Mouse (Mus musculus) MEL-GATA-1-ER (cell line): ENCODE measurements around the gene Lin7a.
"Not testable (repeated sequence)": the region's sequence is repeated elsewhere in the genome, so short reads cannot be mapped to it uniquely, and the experiment has no call there.

Experiments
- DNase-seq: peaks from one replicate; pipeline ENCODE4 v3.0.0-alpha.2; 2012; ENCODE audit warnings: low read depth; ENCODE audit errors: extremely low read depth

The Lin7a gene

DNA sequence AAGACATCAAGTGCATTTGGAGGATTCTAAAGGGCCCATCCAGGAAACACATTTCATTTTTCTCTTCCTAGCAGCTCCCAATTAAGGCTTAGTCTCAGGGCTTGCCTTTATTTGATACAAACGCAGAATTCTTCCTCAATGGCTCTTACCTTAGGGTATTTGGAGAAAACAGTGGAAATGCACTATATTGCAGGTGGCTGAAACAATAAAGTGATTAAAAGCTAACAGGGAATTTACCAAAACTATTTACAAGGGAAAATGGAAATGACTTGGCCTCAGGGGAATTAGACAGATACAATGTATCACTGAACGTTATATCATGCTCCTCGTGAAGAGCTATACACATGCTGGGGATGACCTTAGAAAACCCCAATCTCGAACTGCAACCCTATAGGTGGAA is 35.3 kb upstream of the Lin7a start:
- no peak for DNase-seq

DNA sequence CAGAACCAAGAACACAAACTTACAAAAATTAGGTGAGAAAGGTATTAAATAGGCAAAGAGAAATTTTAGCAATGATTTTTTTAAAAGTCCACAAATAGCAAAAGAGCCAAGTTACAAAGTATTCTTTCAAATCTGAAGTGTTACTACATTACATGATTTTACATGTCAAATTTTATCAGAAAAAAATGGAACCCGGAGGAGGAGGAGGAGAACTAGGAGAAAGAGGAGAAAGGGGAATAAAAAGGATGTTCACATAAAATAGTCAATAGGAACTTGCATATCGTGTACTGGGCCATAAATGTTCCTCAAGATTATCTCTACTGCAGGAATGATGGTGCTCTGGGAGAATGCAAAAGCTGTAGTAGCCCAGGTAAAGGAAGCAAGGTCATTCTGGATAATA is 34.4 kb upstream of the Lin7a start:
- no peak for DNase-seq

DNA sequence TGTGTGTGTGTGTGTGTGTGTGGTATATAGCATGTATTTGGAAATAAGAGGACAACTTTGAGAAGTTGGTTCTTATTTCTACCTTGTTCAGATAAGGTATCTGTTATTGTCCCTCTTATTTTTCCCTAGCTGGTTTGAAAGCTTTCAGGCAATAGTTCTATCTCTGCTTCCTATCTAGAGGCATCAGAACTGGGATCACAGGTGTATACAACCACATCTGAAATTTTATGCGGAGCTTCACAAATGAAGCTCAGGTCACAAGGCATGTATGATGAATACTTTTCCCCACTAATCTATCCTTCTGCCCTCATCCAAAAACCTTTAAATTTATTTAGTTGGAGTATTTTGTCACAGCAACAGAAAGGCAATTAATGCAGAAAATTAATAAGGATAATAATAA is 33.8 kb upstream of the Lin7a start:
- no peak for DNase-seq

DNA sequence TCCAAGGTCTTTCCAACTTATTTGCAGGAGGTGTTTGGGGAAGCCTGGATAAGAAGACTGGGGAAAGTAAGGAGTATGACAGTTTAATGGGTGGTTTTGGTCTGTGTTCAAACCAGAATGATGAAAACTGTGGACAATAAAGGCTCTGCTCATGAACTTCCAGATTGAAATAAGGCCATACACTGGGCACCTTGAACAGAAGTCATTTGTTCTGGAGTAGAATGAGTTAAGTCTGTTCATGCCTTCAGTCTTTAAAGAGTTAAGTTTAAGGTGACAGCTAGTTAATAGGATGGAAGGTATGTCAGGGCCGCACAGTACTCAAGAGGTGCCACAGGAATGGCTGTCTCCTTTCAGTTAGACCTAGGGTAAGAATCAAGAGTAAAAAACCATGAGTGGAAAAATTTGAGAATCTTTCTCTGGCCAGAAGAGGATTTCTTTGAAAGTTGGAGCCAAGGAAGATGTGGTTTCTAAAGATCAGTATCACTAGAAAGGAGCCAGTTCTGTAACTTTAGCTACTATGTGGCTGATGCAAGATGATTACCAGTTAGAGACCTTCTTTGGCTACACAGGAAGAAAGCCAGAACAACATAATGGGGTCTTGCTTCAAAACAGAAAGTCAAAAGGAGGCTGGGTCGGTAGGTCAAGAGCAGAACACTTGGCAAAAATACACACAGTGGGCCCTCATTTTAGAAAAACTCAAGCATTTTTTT is 33.2 kb upstream of the Lin7a start:
- DNase-seq: no peak

DNA sequence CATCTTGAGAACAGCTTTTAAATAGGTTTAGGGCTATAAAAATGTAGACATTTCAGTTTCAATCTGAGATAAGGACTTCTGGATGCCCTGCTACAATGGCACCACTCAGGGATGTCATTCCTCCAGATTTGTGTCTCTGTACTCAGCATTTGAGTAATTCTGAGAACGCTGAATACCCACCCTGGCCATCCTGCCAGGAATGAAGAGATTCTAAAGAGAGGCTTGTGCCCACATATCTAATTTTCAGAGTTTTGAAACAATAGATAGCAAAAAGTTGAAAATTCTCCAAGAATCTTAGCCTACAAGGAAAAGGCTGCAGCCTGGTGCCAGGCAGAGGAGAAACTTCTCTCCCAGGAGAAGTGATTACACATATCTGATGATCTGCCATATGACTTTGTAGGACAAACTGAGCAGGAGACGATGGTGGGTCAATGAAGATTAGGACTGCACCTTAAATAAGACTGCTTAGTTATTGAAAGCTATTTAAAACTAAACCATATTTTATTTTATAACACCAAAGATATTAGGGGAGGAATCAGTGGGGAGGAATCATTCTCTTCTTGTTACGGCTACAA is 32.5 kb upstream of the Lin7a start:
- no peak for DNase-seq

DNA sequence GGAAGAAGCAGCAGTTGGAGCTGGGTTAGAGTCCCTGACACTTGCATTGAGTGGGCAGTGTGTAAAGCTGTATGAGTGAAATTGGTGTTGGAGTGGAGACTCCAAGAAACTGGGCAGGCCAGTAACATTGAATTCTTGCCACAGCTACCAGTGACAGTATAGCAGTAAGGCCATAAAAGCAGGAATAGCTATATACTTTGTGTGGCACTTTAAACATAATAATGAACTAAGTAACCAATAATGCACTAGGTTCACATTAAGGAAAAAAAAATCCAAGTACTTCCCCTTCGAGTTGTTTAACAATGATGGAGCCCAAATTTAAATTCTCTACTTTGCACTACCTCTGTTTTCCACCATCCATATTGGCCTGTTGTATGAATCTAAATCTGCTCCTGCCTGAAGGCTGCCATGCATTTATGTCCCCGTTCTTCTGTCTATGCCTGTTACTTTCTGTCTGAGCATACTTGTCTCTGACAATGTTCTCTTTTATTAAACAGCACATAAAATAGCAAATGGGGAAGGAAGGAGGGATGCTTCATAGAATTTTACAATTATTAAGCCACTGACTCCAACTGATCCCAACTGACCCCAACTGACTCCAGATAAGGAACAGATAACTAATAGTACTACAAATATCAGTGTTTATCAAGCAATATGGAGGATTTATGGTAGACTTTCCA is 31.7 kb upstream of the Lin7a start:
- DNase-seq: no peak

DNA sequence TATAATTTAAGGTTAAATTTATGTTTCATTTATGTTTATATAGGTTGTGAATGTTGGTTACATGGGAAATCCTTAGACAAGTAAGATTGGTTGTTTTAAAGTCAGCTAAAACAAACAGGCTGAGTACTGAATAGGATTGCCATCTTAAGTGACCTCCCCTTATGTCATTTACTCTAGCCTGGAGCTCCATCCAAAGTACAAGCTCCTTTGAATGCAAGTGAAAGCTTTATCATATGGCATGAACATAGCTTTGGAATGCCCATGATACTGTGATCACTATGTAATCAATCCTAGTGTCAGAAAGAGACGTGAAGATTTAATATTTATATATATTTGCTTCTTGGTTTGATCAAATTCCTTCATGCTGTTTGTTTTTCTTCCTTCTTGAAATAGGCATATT is 31.0 kb upstream of the Lin7a start:
- DNase-seq: no peak

DNA sequence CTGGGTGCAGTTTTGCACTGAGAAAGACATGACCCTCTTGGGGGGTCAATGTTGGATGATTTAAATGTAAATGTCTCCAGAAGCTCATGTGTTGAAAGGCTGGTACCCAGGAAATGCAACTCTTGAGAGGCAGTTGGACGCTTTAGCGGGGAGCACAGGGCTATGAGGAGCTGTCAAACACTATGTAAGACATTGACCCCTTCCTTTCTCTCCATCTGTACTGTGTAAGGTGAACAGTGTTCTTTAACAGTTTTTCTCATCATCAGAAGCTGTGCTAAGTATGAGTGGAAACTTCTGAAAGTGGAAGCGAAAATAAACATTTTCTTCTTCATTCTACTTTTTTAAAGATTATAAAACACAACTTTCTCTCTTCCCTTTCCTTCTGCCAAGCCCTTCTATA is 30.5 kb upstream of the Lin7a start:
- no peak for DNase-seq

DNA sequence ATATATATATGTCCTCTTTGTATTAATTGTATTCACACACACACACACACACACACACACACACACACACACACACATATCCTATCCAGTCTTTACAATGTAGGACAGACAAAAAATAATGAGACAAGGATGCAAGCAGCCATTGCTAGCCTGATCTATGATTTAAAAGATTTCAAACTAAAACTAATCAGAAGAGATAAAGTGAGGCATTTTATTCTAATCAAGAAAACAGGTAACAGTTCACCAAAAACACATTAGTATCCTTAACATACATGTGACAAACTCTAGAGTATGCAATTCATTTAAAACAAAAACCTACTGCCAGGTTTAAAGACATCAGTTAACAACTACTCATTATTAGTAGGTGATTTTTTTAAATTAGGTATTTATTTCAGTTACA is 30.1 kb upstream of the Lin7a start:
- DNase-seq: no peak

DNA sequence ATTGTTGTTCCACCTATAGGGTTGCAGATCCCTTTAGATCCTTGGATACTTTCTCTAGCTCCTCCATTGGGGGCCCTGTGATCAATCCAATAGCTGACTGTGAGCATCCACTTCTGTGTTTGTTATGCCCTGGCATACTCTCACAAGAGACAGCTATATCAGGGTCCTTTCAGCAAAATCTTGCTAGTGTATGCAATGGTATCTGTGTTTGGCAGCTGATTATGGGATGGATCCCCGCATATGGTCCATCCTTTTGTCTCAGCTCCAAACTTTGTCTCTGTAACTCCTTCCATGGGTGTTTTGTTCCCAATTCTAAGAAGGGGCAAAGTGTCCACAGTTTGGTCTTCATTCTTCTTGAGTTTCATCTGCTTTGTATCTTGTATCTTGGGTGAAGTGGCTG is 29.5 kb upstream of the Lin7a start:
- DNase-seq: not testable (repeated sequence)

DNA sequence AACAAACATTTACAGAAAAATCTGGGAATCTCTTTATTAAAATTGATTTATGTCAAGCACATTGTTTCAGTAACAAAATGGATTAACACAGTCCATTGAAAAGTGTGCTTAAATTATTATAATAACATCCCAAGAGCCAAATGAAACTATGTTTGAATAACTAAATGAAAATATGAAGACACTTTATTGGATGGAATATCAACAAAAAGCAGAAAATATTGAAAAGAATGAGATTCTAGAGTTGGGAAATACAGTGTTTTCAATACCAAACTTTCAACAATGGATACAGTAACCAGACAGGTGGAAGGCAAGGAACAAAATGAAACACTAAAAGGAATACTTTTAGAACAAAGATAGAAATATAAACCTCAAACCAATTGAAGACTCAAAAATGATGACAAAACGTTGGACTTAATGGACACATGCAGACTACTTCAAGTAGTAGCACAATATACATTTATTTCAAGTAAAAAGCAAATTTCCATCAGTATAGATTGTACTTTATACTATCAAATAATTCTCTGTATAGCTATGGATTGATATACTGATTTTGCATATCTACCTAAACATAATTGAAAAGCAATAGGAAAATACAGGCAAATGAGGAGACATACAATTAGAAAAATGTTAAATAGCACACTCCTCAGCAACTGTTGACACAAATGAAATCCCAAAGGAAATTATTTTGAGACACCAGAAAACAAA is 28.6 kb upstream of the Lin7a start:
- DNase-seq: no peak

DNA sequence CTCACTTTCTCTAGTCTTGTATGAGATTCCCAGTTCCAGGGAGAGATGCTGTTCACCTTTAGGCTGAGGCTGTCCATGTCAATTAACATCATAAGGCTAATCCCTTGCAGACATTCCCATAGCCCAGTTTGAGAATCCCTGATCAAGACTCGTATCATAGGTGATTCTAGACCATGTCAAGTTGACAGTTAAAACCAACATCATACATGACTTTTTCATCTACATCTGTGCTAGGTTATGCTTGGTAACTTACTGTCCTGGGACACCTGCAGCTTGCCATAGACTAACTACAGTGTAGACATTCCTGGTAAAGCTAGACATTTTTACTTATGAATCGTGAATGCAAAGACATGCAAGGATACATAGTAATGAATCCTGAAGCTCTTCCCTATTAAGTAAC is 27.3 kb upstream of the Lin7a start:
- DNase-seq: no peak

DNA sequence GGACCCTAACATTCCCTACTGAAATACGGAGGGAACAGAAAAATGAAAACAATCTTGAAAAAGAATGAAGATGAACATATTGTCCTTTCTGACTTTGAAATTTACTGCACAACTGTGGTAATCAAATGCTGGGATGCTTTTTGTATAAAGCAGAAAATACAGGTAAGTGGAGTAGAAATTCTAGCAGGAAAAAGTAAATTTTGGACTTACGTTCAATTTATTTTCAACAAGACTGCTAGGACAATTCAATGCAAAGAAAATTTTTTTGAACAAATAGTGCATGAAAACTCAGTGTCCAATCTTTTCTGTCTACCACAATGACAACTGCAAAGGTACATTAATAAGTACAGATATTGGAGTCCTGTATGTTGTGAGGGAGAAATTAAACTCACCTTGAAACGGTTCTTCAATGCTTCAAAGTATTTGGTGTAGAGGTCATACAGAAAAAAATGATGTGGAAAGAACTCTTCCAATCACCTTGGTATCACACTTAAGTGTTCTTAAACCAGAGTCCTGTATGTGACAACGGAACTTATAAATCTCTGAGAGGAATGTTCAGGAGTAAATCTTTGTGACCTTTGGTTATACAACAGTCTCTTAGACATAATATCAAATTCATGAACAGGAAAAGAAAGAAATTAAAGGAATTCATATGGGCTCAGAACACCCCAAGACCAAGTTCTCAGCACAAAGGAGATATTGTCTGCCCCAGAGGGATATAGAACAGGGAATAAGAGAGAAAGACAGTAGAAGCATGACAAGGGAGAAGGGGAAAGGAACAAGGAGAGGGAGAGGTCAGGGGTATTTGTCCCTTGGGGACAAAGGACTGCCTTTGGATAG is 26.6 kb upstream of the Lin7a start:
- no peak for DNase-seq

DNA sequence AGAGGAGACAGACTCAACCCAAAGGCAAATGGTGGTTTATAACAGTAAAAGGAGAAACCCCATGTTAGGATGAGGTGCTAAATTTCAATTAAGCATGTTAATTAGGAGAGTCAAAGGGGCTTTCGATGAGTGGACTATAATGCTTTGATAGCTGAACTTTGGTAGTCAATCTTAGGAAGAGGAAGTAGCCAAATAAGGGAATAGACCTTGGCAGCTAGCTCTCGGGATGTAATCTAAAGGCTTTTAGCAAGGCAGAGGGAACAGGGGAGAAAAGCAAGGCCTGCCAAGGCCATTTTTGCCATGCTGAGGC is 26.0 kb upstream of the Lin7a start:
- no peak for DNase-seq

DNA sequence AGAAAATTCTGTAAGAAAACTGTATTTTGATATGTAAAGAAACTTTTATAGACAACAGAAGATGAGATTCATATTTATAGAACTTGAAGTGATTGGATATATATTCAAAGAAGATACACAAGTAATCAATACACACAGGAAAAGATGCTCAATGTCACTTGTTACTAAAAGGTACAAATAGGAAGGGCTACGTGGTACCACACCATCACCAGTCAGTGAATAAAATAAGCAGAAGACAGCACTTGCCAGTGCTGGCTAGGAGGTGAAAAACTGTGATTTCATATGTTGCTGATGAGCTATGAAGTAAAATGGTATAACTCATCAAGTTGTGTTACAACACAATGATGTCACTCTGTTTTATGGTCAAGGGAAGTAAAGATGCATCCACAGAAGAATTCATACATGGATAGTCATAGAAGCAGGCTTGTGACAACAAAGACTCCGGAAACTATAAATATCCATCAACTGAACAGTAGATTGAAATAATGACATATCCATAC is 25.5 kb upstream of the Lin7a start:
- no peak for DNase-seq

DNA sequence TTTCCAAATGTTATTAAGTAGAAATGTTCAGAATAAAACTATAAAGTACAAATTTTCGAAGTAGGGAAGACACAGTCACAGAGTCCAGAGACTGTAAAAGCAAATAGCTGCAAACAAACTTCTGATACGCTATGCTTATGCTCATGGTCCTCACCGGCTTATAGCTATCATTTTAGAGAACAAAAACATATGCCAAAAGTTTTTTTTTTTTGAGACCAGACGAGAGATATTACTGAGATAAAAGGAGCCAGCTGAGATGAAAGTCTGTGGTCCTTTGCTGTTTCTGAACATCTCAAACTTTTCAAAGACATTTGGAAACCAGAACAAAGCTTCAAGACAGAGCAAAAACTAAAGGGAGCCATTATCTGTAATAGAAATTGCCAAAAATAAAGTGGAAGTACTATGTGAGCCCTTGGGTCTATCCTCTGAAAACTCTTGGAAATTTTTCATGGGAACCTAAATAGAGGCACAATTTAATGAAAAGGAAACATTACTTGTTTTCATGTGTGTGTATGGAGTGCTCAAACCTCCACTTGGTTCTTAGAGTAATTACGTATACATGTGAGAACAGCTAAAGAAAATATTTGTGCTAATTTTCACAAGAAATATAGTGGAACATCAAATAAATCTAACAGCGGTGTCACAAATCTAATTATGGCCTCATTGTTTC is 24.4 kb upstream of the Lin7a start:
- DNase-seq: no peak

DNA sequence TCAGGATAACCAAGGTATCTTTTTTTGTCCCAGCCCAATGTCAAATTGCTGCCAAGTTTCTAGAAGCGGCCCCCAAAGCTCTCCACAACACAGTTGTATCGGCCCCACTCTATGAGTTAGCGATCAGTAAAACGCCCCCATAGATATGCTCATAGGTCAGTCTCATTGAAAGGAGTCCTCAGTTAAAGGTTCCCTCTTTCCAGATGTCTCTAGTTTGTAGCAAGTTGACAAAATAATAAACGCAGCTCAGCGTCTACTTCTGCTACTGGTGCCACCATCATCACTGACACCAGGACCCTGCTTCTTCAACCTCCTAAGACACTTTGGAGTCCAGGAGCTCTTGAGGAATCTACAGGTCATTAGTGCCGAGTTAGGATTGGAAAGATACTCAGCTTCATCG is 23.0 kb upstream of the Lin7a start:
- DNase-seq: no peak

DNA sequence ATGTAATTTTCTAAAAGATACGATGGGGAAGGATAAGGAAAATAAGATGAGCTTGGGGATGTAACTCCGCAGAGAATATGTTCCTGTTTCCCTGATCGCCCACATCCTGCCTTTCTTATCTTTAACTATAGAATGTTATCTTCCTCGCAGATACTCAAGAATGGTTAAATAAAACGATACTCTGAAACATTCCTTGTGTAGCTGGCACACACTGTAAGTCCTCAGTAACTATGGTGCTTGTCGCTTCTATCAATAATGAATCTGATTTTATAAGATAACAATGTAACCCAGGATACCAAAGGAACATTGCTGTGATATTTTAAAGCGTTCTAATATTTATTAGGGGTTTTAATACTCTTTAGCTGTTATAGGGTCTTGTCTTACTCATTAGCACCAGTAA is 22.4 kb upstream of the Lin7a start:
- no peak for DNase-seq

DNA sequence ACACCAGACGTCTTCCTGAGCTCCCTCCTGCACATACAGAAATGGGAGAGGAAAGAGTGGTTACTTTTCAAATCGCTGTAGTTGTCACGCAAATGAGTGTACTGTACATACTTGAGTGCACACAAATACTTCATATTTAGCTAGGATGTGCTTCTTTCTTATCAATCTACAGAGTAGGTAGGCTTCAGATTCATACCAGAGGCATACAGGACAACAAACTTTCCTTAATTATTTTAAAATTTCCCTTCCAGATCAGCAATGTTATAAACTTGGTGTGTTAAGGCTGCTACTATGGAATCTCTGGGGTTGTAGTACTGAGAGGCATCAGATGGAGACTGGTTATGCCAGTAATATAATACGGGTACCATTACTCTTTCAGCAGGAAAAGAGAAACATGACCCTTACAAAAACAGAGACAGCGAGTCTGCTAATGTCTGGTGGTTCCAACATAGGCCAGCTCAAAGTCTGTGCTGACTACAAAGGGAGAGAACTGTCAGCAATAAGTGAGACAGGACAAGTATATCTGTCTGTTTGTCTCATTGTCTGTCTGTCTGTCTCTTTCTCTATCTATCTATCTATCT is 21.8 kb upstream of the Lin7a start:
- DNase-seq: no peak

DNA sequence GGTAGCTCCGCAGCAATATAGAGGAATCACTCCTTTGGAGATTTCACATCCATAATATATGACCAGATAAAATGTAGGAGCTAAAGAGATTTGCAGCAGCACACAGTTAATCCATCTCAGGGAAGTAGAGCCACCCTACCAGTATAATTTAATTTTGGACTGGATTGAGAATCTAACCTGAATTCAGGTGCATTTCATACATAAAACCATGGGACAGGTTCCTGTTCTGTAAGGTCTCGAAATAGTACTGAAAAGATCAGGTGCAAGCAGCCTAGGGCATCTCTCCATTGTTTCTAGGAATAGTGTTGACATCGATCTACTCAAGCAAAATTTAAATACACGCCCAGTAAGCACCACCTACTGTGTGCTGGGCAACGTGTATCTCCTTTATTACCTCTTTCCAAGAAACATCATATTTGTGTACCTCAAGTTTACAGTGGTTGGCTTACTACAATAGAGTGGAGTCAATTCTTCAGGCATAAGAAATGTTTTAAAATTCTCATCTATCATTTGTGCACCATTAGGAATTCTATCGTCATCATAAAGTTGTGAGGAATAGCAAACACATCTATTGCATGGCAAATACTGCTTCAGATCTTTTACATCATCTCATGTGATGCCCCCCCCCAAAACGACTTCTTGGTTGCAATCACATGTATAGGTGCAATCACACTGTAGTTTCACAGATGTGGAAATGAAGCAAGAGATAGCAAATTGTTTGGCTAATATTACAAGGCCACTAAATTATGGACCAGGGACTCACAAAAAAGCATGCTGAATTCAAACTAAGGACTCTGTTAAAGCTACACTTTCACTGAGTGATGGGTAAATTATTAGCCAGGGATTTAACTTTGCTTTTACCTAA is 20.9 kb upstream of the Lin7a start:
- DNase-seq: no peak
